Mouse (Mus musculus): Measurements from ENCODE around the gene Trpv4.

DNA sequence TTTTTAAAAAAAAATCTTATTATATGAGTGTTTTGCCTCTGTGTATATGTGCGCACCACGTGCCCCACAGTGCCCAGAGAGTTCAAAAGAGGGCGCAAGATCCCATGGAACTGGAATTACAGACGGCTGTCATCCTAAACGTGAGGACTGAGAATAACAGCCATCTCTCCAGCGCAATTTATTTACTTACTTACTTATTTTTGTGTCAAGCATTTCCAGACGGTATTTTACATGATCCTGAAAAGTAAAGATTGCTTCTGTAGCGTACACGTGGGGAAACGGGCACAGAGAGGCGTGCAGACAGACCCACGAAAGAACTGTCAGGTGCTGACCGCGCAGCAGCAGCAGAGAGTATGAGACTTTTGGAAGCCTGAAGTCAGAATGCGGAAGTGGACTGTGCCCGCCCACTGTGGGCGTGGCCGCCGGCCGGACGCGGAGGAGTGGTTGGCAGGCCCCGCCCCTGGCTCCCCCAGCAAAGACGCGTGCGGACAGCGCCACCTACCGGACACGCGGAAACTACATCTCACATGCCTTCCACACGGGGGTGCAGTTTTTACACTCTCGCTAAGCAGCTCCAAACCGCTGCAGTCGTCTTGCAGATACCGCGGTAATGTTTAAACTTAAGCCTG lies 9.1 kb upstream of the Trpv4 start:
- TF ChIP-seq POLR2A (IDR thresholded peaks at IDR 0.05; ENCODE audit: borderline replicate concordance, control insufficient read depth, low read depth, low read length) (peak; percentile 89), CTCF (IDR thresholded peaks at IDR 0.05; ENCODE audit: control insufficient read depth, insufficient read depth, low read length) (peak; percentile 100)
